Mouse (Mus musculus): ENCODE data around the gene Slc6a13. TPM values are rescaled to one million over a fixed set of nuclear protein-coding genes. Genes with fewer than 3 reads are reported as not detected.
A peak's percentile ranks its signal among the peaks of the same experiment; 100 is the strongest.

The Slc6a13 gene
- polyA plus RNA-seq, 1 experiment from 2014 or later = 0.87 TPM

GRCm38 (mm10) chr6:121272075-121272800 lies 27.8 kb upstream of the Slc6a13 start:
- Histone ChIP-seq H3K27me3 (ENCODE audit: control insufficient read depth, insufficient read depth, low read length) (no peaks in the 10 kb centered on the region), H3K27ac (ENCODE audit: low read depth, low read length) (peak overlapping the region; percentile 52), H3K4me1 (ENCODE audit: control insufficient read depth, insufficient read depth, low read length) (no peaks in the 10 kb centered on the region), H3K9ac (replicated peaks; ENCODE audit: low read depth, low read length) (0 out of 2 replicates have a peak overlapping the region, but pooled peaks have one; percentile 17), H3K9me3 (ENCODE audit: control insufficient read depth, low read length) (no peaks in the 10 kb centered on the region), H3K36me3 (ENCODE audit: control insufficient read depth, insufficient read depth, low read length) (no peaks in the 10 kb centered on the region), H3K4me2 (ENCODE audit: low read depth, low read length) (peak overlapping the region; percentile 59), H3K4me3 (ENCODE audit: low read depth, low read length) (peak overlapping the region; percentile 36)
- peak; percentile 92 for ATAC-seq (ENCODE audit: low read depth)
- WGBS = 13% methylated on average over 17 of the region's 17 CpGs

GRCm38 (mm10) chr6:121274356-121274755 lies 25.7 kb upstream of the Slc6a13 start:
- Histone ChIP-seq H3K4me3 (ENCODE audit: low read depth, low read length) (no peak overlapping the region), H3K27me3 (ENCODE audit: control insufficient read depth, insufficient read depth, low read length) (no peaks in the 10 kb centered on the region), H3K4me1 (ENCODE audit: control insufficient read depth, insufficient read depth, low read length) (no peaks in the 10 kb centered on the region), H3K4me2 (ENCODE audit: low read depth, low read length) (no peak overlapping the region), H3K9ac (replicated peaks; ENCODE audit: low read depth, low read length) (no peak overlapping the region), H3K27ac (ENCODE audit: low read depth, low read length) (no peak overlapping the region), H3K36me3 (ENCODE audit: control insufficient read depth, insufficient read depth, low read length) (no peaks in the 10 kb centered on the region), H3K9me3 (ENCODE audit: control insufficient read depth, low read length) (no peaks in the 10 kb centered on the region)
- WGBS = 82% methylated on average over 3 of the region's 3 CpGs
- no peak for ATAC-seq (ENCODE audit: low read depth)

- 97% methylated on average over 5 of the region's 5 CpGs for WGBS
- H3K27ac ChIP-seq (ENCODE audit: low read depth, low read length) = no peak overlapping the region
These were observed 15.9 kb upstream of the Slc6a13 start for GRCm38 (mm10) chr6:121284132-121284531.

GRCm38 (mm10) chr6:121299317-121299716 lies 710 bp upstream of the Slc6a13 start:
- no peak for ATAC-seq (ENCODE audit: low read depth)
- no peak overlapping the region for H3K27ac ChIP-seq (ENCODE audit: low read depth, low read length)
- no peaks in the 10 kb centered on the region for H3K36me3 ChIP-seq (ENCODE audit: control insufficient read depth, insufficient read depth, low read length)
- 54% methylated on average over 7 of the region's 7 CpGs for WGBS
- H3K4me2 ChIP-seq (ENCODE audit: low read depth, low read length) = no peak overlapping the region
- no peak overlapping the region for H3K4me3 ChIP-seq (ENCODE audit: low read depth, low read length)
- no peaks in the 10 kb centered on the region for H3K4me1 ChIP-seq (ENCODE audit: control insufficient read depth, insufficient read depth, low read length)
- no peaks in the 10 kb centered on the region for H3K9me3 ChIP-seq (ENCODE audit: control insufficient read depth, low read length)
- no peak overlapping the region for H3K9ac ChIP-seq (replicated peaks; ENCODE audit: low read depth, low read length)
- no peaks in the 10 kb centered on the region for H3K27me3 ChIP-seq (ENCODE audit: control insufficient read depth, insufficient read depth, low read length)

More at GRCm38 (mm10) chr6:121284132-121284531, 15.9 kb upstream of the Slc6a13 start:
- H3K4me2 ChIP-seq (ENCODE audit: low read depth, low read length) = no peak overlapping the region
- H3K27me3 ChIP-seq (ENCODE audit: control insufficient read depth, insufficient read depth, low read length) = no peaks in the 10 kb centered on the region
- H3K9ac ChIP-seq (replicated peaks; ENCODE audit: low read depth, low read length) = no peak overlapping the region
- ATAC-seq (ENCODE audit: low read depth) = no peak
- H3K4me1 ChIP-seq (ENCODE audit: control insufficient read depth, insufficient read depth, low read length) = no peaks in the 10 kb centered on the region
- no peak overlapping the region for H3K4me3 ChIP-seq (ENCODE audit: low read depth, low read length)
- H3K9me3 ChIP-seq (ENCODE audit: control insufficient read depth, low read length) = no peaks in the 10 kb centered on the region
- no peaks in the 10 kb centered on the region for H3K36me3 ChIP-seq (ENCODE audit: control insufficient read depth, insufficient read depth, low read length)

- H3K9me3 ChIP-seq (ENCODE audit: control insufficient read depth, low read length) = no peaks in the 10 kb centered on the region
- no peak overlapping the region for H3K9ac ChIP-seq (replicated peaks; ENCODE audit: low read depth, low read length)
- H3K27ac ChIP-seq (ENCODE audit: low read depth, low read length) = no peak overlapping the region
- ATAC-seq (ENCODE audit: low read depth) = no peak
- H3K4me3 ChIP-seq (ENCODE audit: low read depth, low read length) = no peak overlapping the region
- H3K27me3 ChIP-seq (ENCODE audit: control insufficient read depth, insufficient read depth, low read length) = no peaks in the 10 kb centered on the region
- no peak overlapping the region for H3K4me2 ChIP-seq (ENCODE audit: low read depth, low read length)
- H3K4me1 ChIP-seq (ENCODE audit: control insufficient read depth, insufficient read depth, low read length) = no peaks in the 10 kb centered on the region
- 56% methylated on average over 9 of the region's 9 CpGs for WGBS
- H3K36me3 ChIP-seq (ENCODE audit: control insufficient read depth, insufficient read depth, low read length) = no peaks in the 10 kb centered on the region
These were observed 477 bp downstream of the Slc6a13 start for GRCm38 (mm10) chr6:121300504-121300903.

GRCm38 (mm10) chr6:121303466-121304220 lies 3.6 kb downstream of the Slc6a13 start:
- Histone ChIP-seq H3K27ac (ENCODE audit: low read depth, low read length) (no peak overlapping the region), H3K4me3 (ENCODE audit: low read depth, low read length) (no peak overlapping the region), H3K9me3 (ENCODE audit: control insufficient read depth, low read length) (no peaks in the 10 kb centered on the region), H3K9ac (replicated peaks; ENCODE audit: low read depth, low read length) (no peak overlapping the region), H3K4me1 (ENCODE audit: control insufficient read depth, insufficient read depth, low read length) (no peaks in the 10 kb centered on the region), H3K4me2 (ENCODE audit: low read depth, low read length) (no peak overlapping the region), H3K27me3 (ENCODE audit: control insufficient read depth, insufficient read depth, low read length) (no peaks in the 10 kb centered on the region), H3K36me3 (ENCODE audit: control insufficient read depth, insufficient read depth, low read length) (no peaks in the 10 kb centered on the region)
- ATAC-seq (ENCODE audit: low read depth) = no peak
- WGBS = 79% methylated on average over 10 of the region's 10 CpGs

- no peak overlapping the region for H3K4me2 ChIP-seq (ENCODE audit: low read depth, low read length)
- no peaks in the 10 kb centered on the region for H3K36me3 ChIP-seq (ENCODE audit: control insufficient read depth, insufficient read depth, low read length)
- H3K27ac ChIP-seq (ENCODE audit: low read depth, low read length) = no peak overlapping the region
- H3K9me3 ChIP-seq (ENCODE audit: control insufficient read depth, low read length) = no peaks in the 10 kb centered on the region
- WGBS = 89% methylated on average over 9 of the region's 9 CpGs
- no peaks in the 10 kb centered on the region for H3K27me3 ChIP-seq (ENCODE audit: control insufficient read depth, insufficient read depth, low read length)
- no peak overlapping the region for H3K9ac ChIP-seq (replicated peaks; ENCODE audit: low read depth, low read length)
- no peaks in the 10 kb centered on the region for H3K4me1 ChIP-seq (ENCODE audit: control insufficient read depth, insufficient read depth, low read length)
- ATAC-seq (ENCODE audit: low read depth) = no peak
- H3K4me3 ChIP-seq (ENCODE audit: low read depth, low read length) = no peak overlapping the region
These were observed 4.6 kb downstream of the Slc6a13 start for GRCm38 (mm10) chr6:121304630-121305029.

- Histone ChIP-seq H3K27me3 (ENCODE audit: control insufficient read depth, insufficient read depth, low read length) (no peaks in the 10 kb centered on the region), H3K27ac (ENCODE audit: low read depth, low read length) (no peak overlapping the region), H3K9me3 (ENCODE audit: control insufficient read depth, low read length) (no peaks in the 10 kb centered on the region), H3K4me2 (ENCODE audit: low read depth, low read length) (no peak overlapping the region), H3K36me3 (ENCODE audit: control insufficient read depth, insufficient read depth, low read length) (no peaks in the 10 kb centered on the region), H3K9ac (replicated peaks; ENCODE audit: low read depth, low read length) (no peak overlapping the region), H3K4me1 (ENCODE audit: control insufficient read depth, insufficient read depth, low read length) (no peaks in the 10 kb centered on the region), H3K4me3 (ENCODE audit: low read depth, low read length) (no peak overlapping the region)
- ATAC-seq (ENCODE audit: low read depth) = no peak
- WGBS = 88% methylated on average over 3 of the region's 3 CpGs
These were observed 5.5 kb downstream of the Slc6a13 start for GRCm38 (mm10) chr6:121305571-121305970.

GRCm38 (mm10) chr6:121310984-121311383 lies 11.0 kb downstream of the Slc6a13 start:
- H3K4me1 ChIP-seq (ENCODE audit: control insufficient read depth, insufficient read depth, low read length) = no peaks in the 10 kb centered on the region
- no peak overlapping the region for H3K4me2 ChIP-seq (ENCODE audit: low read depth, low read length)
- no peaks in the 10 kb centered on the region for H3K9me3 ChIP-seq (ENCODE audit: control insufficient read depth, low read length)
- no peaks in the 10 kb centered on the region for H3K36me3 ChIP-seq (ENCODE audit: control insufficient read depth, insufficient read depth, low read length)
- H3K4me3 ChIP-seq (ENCODE audit: low read depth, low read length) = no peak overlapping the region
- 87% methylated on average over 6 of the region's 6 CpGs for WGBS
- no peak for ATAC-seq (ENCODE audit: low read depth)
- no peak overlapping the region for H3K9ac ChIP-seq (replicated peaks; ENCODE audit: low read depth, low read length)
- H3K27me3 ChIP-seq (ENCODE audit: control insufficient read depth, insufficient read depth, low read length) = no peaks in the 10 kb centered on the region
- H3K27ac ChIP-seq (ENCODE audit: low read depth, low read length) = no peak overlapping the region

Data from neural tube, embryonic 14.5 days (tissue).